Mouse (Mus musculus) macrophage (primary cell): ENCODE data around the gene Camkk1. TPM values are rescaled to one million over a fixed set of nuclear protein-coding genes. Genes with fewer than 3 reads are reported as not detected.

Experiments used
- H3K27ac ChIP-seq: fragments of 350-480 bp; formaldehyde crosslinking; 2 replicates; pipeline ENCODE4 v1.9.0; 2021
- H3K36me3 ChIP-seq: fragments of 350-480 bp; formaldehyde crosslinking; 2 replicates; pipeline ENCODE4 v1.9.0; 2021; ENCODE audit errors: inconsistent target
- H3K4me3 ChIP-seq: fragments of 350-480 bp; formaldehyde crosslinking; 2 replicates; pipeline ENCODE4 v1.9.0; 2021; ENCODE audit errors: inconsistent target
- H3K79me2 ChIP-seq: fragments of 350-480 bp; formaldehyde crosslinking; 2 replicates; pipeline ENCODE4 v1.9.0; 2021; ENCODE audit errors: inconsistent target
- WGBS: methylation state at CpG from one replicate; pipeline ENCODE4 v1.1.7; 2026; ENCODE audit warnings: inconsistent platforms; ENCODE audit not compliant: missing documents; 5-methylcytosine and 5-hydroxymethylcytosine counted together
- polyA plus RNA-seq: library from polyadenylated mRNA; stranded (reverse); fragments of 250-400 nt; gene quantifications from 3 replicates; pipeline ENCODE4 v1.2.4, GENCODE M21; 2018; ENCODE audit warnings: inconsistent platforms

The Camkk1 gene
- polyA plus RNA-seq, 1 experiment from 2014 or later, result not detected

- peaks cover 66% of the 10 kb centered on the region for H3K36me3 ChIP-seq
- H3K79me2 ChIP-seq, result peaks cover 26% of the 10 kb centered on the region; the same call in 1 of the 2 replicates
- H3K27ac ChIP-seq, result no peak overlapping the region
- 87% methylated on average over 5 of the region's 5 CpGs for WGBS
- no peak overlapping the region for H3K4me3 ChIP-seq
These were observed 38.9 kb downstream of the Camkk1 start for GRCm38 (mm10) chr11:73057701-73058100.

- Histone ChIP-seq H3K27ac (no peak overlapping the region), H3K4me3 (no peak overlapping the region), H3K36me3 (peaks cover 51% of the 10 kb centered on the region), H3K79me2 (peaks cover 26% of the 10 kb centered on the region; the same call in 1 of the 2 replicates)
- 90% methylated on average over 3 of the region's 3 CpGs for WGBS
These were observed 40.8 kb downstream of the Camkk1 start for GRCm38 (mm10) chr11:73059630-73060029.

- Histone ChIP-seq H3K27ac (no peak overlapping the region), H3K4me3 (no peak overlapping the region), H3K36me3 (peaks cover 43% of the 10 kb centered on the region), H3K79me2 (peaks cover 23% of the 10 kb centered on the region; the same call in 1 of the 2 replicates)
- WGBS, result 97% methylated on average over 3 of the region's 3 CpGs
These were observed 42.6 kb downstream of the Camkk1 start for GRCm38 (mm10) chr11:73061413-73061812.

- WGBS, result 76% methylated on average over 3 of the region's 3 CpGs
- H3K27ac ChIP-seq, result no peak overlapping the region
- peaks cover 87% of the 10 kb centered on the region for H3K36me3 ChIP-seq
- H3K4me3 ChIP-seq, result no peak overlapping the region
- H3K79me2 ChIP-seq, result no peaks in the 10 kb centered on the region
These were observed 53.0 kb downstream of the Camkk1 start for GRCm38 (mm10) chr11:73071839-73072238.

GRCm38 (mm10) chr11:73076295-73076694 lies 57.5 kb downstream of the Camkk1 start:
- Histone ChIP-seq H3K4me3 (no peak overlapping the region), H3K27ac (no peak overlapping the region), H3K79me2 (no peaks in the 10 kb centered on the region), H3K36me3 (peaks cover 78% of the 10 kb centered on the region)
- WGBS, result 93% methylated on average over 4 of the region's 4 CpGs

GRCm38 (mm10) chr11:73076733-73077132 lies 57.9 kb downstream of the Camkk1 start:
- Histone ChIP-seq H3K27ac (no peak overlapping the region), H3K79me2 (no peaks in the 10 kb centered on the region), H3K36me3 (peaks cover 76% of the 10 kb centered on the region), H3K4me3 (no peak overlapping the region)
- 88% methylated on average over 4 of the region's 4 CpGs for WGBS

GRCm38 (mm10) chr11:73077211-73077720 lies 58.5 kb downstream of the Camkk1 start:
- no peak overlapping the region for H3K4me3 ChIP-seq
- peaks cover 76% of the 10 kb centered on the region for H3K36me3 ChIP-seq
- H3K27ac ChIP-seq, result no peak overlapping the region
- 93% methylated on average over 6 of the region's 6 CpGs for WGBS
- no peaks in the 10 kb centered on the region for H3K79me2 ChIP-seq

- WGBS, result 92% methylated on average over 8 of the region's 8 CpGs
- Histone ChIP-seq H3K4me3 (no peak overlapping the region), H3K36me3 (peaks cover 65% of the 10 kb centered on the region), H3K79me2 (no peaks in the 10 kb centered on the region), H3K27ac (no peak overlapping the region)
These were observed 59.8 kb downstream of the Camkk1 start for GRCm38 (mm10) chr11:73078615-73079014.

GRCm38 (mm10) chr11:73080306-73080705 lies 61.5 kb downstream of the Camkk1 start:
- H3K4me3 ChIP-seq, result no peak overlapping the region
- peaks cover 49% of the 10 kb centered on the region for H3K36me3 ChIP-seq
- WGBS, result 100% methylated on average over 3 of the region's 3 CpGs
- no peak overlapping the region for H3K27ac ChIP-seq
- no peaks in the 10 kb centered on the region for H3K79me2 ChIP-seq

GRCm38 (mm10) chr11:73084303-73084702 lies 65.5 kb downstream of the Camkk1 start:
- H3K4me3 ChIP-seq, result no peak overlapping the region
- no peak overlapping the region for H3K27ac ChIP-seq
- WGBS, result 14% methylated on average over 6 of the region's 6 CpGs
- H3K79me2 ChIP-seq, result no peaks in the 10 kb centered on the region
- peaks cover 11% of the 10 kb centered on the region for H3K36me3 ChIP-seq

- H3K4me3 ChIP-seq, result no peak overlapping the region
- H3K36me3 ChIP-seq, result 0 out of 2 replicates have a peak, but pooled peaks cover 7% of the 10 kb centered on the region
- WGBS, result 85% methylated on average over 9 of the region's 10 CpGs
- no peaks in the 10 kb centered on the region for H3K79me2 ChIP-seq
- H3K27ac ChIP-seq, result no peak overlapping the region
These were observed 66.0 kb downstream of the Camkk1 start for GRCm38 (mm10) chr11:73084804-73085231.

- no peak overlapping the region for H3K4me3 ChIP-seq
- no peaks in the 10 kb centered on the region for H3K79me2 ChIP-seq
- 47% methylated on average over 7 of the region's 7 CpGs for WGBS
- 0 out of 2 replicates have a peak, but pooled peaks cover 7% of the 10 kb centered on the region for H3K36me3 ChIP-seq
- H3K27ac ChIP-seq, result no peak overlapping the region
These were observed 66.6 kb downstream of the Camkk1 start for GRCm38 (mm10) chr11:73085391-73085790.

- Histone ChIP-seq H3K27ac (no peak overlapping the region), H3K79me2 (no peaks in the 10 kb centered on the region), H3K4me3 (no peak overlapping the region), H3K36me3 (no peaks in the 10 kb centered on the region)
- 56% methylated on average over 6 of the region's 6 CpGs for WGBS
These were observed 69.1 kb downstream of the Camkk1 start for GRCm38 (mm10) chr11:73087700-73088480.

GRCm38 (mm10) chr11:73090283-73090682 lies 71.5 kb downstream of the Camkk1 start, which contains the start of gene Itgae:
Gene Itgae (plus strand): TSS chr11:73090583.
- Histone ChIP-seq H3K36me3 (no peaks in the 10 kb centered on the region), H3K4me3 (no peak within 1 kb of the TSS), H3K79me2 (no peaks in the 10 kb centered on the region), H3K27ac (no peak within 1 kb of the TSS)
- 94% methylated on average over 4 of the region's 4 CpGs for whole genome bisulfite sequencing

GRCm38 (mm10) chr11:73090826-73091225 lies 72.0 kb downstream of the Camkk1 start:
- no peak overlapping the region for H3K27ac ChIP-seq
- no peaks in the 10 kb centered on the region for H3K36me3 ChIP-seq
- 100% methylated on average over 2 of the region's 2 CpGs for WGBS
- no peaks in the 10 kb centered on the region for H3K79me2 ChIP-seq
- H3K4me3 ChIP-seq, result no peak overlapping the region
